Mouse (Mus musculus) embryonic fibroblast, embryonic 13.5 days (primary cell): ENCODE measurements around the gene Cdh23.

Experiments
- CTCF ChIP-seq: IDR thresholded peaks from 2 replicates; pipeline ENCODE4 v1.5.1; 2011; ENCODE audit warnings: mild to moderate bottlenecking, control low read depth, low read length, moderate library complexity, borderline replicate concordance; ENCODE audit not compliant: insufficient read depth
- POLR2A ChIP-seq: IDR thresholded peaks from 2 replicates; pipeline ENCODE4 v1.6.1; 2011; ENCODE audit warnings: low read depth, mild to moderate bottlenecking, control low read depth, low read length, moderate library complexity

DNA sequence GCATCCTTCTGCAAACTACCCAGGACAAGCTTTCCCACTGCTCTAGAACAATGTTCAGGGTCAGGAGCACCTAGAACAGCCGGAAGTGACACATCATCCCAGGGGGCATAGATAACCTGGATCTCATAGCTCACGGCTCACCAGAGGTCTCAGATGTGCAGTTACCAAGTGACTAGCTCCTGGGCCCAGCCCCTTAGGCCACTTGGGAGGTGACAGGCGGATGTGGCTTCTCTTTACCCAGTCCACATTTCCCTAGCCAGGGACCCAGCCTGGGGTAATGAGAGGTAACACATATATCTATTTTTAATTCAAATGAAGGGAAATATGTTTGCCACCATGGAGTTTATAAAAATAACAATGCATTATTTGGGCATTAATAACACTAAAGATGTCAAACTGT, 71.3 kb downstream of the Cdh23 start:
- TF ChIP-seq CTCF (no peak), POLR2A (no peak)
